Mouse (Mus musculus): ENCODE data around the gene Hcn1. TPM values are rescaled to one million over a fixed set of nuclear protein-coding genes. Genes with fewer than 3 reads are reported as not detected.
"Not testable (repeated sequence)": the region's sequence is repeated elsewhere in the genome, so short reads cannot be mapped to it uniquely, and the experiment has no call there.

The Hcn1 gene
- total RNA-seq, 2 experiments from 2014 or later, result 0.09 to 0.18 TPM

GRCm38 (mm10) chr13:117880471-117881225 lies 278.5 kb downstream of the Hcn1 start:
- no peak for DNase-seq

DNA sequence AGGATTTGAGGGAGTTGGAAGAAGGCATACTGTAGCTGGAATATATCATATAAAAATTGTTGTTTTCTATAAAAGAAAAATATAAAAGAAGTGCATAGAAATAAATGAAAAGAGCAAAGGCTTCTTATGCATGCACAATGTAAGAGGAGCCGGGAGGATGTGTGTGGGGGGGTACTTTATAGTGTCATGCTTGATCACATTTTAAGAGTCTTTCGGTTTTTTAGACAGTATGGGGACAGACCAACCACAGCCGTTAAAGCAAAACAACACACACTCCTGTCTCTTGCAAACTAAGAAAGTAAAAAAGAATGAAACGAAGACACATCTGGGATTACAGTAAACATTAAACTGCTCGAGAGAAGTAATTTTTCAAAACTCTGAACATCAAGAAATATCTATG lies 290.0 kb downstream of the Hcn1 start:
- no peak for DNase-seq

- DNase-seq, result no peak
These were observed 295.9 kb downstream of the Hcn1 start for GRCm38 (mm10) chr13:117898052-117898451.

GRCm38 (mm10) chr13:117907801-117908200 lies 305.7 kb downstream of the Hcn1 start:
- peak; percentile 1 for DNase-seq

DNA sequence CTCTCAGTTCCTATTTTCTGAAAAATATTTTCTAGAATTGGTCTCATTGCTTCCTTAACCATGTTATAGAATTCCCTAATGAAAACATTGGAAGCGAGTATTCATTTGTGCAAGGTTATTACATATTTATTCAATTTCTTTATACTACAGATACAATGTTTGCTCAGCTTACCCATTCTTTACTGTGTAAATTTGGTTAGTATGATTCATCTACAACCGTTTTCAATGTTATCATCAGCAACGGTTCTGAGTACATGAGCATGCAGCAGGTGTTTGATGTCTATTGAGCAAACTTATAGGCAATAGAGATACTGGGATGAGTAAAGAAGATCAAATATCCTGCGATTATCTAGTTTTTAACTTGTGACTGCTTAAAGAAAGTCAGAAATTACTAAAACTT lies 327.6 kb downstream of the Hcn1 start:
- no peak for DNase-seq

DNA sequence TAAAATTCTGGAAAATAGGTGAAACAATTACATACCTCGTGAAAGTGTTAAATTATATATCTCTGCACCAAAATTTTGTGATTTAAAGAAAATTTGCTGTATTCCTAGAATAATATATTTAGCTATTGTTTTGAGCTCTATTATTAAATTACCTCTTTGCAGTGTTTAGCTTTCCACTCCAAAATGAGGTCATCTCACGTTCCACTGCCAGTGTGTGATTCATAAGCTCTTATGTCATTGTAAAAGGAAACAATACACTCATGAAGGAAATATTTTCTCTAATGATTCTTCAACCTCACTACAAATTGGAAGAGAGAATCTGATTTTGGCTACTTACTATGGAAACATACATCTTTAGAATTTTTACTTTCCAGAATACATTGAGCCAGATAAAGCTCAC lies 329.6 kb downstream of the Hcn1 start:
- DNase-seq, result no peak

GRCm38 (mm10) chr13:117938761-117939160 lies 336.6 kb downstream of the Hcn1 start:
- no peak for DNase-seq

DNA sequence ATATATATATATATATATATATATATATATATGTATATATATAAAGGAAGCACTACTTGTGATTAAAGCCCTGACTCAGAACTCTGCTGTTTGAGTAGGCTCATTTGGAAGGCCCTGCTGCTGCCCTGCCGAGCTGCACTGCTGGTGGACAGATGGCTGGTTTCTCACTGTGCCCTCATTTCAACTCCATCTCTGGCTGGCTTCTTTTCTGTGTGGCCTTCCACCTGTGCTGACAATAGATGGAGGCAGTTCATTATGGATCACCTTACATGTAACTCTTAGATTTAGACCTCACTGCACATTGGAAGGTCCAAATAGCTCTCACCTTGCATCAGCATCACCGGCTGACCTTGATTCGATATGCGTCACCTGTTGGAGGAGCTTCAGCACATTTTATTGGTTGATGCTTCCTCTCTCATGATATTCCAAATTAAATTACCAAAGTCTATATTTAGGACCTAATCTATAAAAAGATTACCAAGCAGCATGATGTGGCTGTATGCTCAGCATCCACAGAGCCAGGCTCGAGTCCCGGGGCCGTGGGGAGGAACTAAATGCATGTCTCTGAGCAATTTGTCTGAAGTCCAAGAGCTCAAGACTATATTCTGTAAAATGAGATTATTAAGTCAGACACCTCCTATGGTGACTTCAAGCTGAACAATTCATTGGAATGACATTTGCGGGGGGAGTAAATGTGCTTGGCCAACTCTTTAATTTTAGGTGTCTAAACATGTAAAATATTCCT lies 338.6 kb downstream of the Hcn1 start:
- no peak for DNase-seq

GRCm38 (mm10) chr13:117946843-117947242 lies 344.7 kb downstream of the Hcn1 start:
- DNase-seq, result no peak

- no peak for DNase-seq
These were observed 345.7 kb downstream of the Hcn1 start for GRCm38 (mm10) chr13:117947704-117948376.

DNA sequence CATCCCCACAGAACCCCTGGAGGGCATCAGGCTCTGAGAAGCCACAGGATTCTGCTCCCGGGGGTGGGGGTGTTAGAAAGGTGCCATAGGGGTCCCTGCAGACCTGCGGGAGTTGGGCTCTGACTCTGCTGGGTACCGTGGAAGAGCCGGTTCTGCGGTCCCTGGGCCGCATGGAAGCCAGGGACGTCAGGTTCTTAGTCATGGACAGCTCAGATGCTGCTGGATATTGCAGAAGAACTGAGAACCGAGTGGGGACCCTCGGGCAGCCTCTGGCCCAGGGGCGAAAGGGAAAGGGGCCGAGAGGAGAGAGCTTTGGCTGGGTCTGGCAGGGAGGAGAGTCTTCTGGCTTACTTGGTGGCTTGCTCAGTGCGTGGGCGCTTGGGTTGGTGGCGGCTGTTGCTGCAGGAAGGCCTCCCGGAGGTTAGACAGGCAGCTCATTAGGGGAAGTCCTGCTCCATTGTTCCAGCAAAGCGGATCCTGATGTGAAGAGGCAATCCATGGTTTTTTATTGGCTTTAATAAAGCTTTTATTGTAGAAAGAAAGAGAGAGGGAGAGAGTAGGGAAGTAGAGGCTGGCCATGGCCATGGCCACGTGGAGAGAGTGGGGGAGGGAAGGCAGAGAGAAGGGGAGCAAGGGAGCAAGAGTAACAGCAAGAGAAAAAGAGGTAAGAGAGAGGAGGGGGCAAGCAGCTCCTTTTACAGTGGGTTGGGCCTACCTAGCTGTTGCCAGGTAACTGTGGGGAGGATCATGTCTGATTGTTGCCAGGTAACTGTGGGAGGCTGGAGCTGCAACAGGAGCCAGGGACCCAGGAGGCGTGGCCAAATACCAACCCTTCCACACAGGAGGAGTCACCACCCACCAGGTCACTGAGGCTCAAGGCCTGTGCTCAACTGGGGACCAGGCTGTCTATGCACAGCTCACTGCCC lies 356.6 kb downstream of the Hcn1 start:
- DNase-seq, result peak; percentile 2

GRCm38 (mm10) chr13:117964620-117965019 lies 362.5 kb downstream of the Hcn1 start:
- no peak for DNase-seq

- no peak for DNase-seq
These were observed 373.3 kb downstream of the Hcn1 start for GRCm38 (mm10) chr13:117975382-117975781.

DNA sequence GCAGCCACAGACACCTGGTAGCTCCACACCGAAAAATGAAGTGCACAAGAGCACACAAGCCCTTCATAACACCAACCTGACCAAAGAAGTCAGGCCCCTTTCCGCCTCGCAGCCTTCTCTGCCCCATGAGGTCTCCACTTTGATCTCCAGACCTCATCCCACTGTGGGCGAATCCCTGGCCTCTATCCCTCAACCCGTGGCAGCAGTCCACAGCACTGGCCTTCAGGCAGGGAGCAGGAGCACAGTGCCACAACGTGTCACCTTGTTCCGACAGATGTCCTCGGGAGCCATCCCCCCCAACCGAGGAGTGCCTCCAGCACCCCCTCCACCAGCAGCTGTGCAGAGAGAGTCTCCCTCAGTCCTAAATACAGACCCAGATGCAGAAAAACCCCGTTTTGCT lies 373.7 kb downstream of the Hcn1 start:
- peak; percentile 24 for DNase-seq

GRCm38 (mm10) chr13:117984339-117984738 lies 382.2 kb downstream of the Hcn1 start:
- no peak for DNase-seq

DNA sequence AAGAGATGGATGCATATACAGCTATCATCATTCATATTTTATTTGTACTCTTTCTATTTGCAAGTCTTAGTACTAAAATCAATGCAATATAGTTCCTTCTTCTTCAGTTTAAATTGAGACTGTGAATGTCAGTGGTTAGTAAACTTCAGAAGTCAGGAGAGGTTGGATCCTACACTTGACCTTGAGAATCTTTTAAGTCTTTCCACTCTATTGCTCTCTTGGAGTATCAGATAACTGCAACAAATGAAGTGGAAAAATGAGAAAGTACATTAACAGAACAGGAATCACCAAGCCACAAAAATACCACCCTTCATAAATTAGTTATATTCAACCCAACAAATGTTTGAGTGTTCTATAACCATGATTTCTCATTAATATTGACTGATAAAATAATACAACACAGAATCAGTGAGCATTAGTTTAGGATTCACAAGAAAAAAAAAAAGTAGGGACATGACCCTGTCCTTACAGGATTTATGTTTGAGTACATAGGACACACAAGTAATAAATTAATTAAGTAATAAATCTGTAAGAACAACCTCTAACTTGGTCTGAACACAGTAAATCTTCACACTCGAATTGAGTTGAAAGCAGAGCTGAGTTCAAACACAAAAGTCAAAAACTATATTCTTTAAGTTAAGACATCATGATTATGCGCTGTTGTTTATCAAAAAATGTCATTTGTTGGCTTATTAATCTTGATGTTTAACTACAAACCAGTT lies 397.8 kb downstream of the Hcn1 start:
- no peak for DNase-seq

DNA sequence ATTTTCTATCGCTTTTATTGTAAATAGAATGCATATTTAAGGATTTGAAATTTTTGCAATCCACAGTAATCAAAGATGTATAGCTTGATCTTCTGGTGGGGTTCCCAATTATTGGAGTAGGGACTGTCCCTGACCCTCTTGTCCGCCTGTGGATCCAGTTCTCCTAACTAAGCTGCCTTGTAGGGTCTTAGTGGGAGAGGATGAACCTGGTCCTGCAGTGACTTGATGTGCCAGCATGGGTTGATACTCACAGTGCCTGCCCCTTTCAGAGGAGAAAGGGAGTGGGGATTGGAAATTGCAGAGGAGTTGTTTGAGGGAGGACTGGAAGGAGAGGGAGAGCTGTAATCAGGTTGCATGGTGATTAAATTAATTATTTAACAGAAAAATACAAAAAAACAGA lies 398.4 kb downstream of the Hcn1 start:
- no peak for DNase-seq

DNA sequence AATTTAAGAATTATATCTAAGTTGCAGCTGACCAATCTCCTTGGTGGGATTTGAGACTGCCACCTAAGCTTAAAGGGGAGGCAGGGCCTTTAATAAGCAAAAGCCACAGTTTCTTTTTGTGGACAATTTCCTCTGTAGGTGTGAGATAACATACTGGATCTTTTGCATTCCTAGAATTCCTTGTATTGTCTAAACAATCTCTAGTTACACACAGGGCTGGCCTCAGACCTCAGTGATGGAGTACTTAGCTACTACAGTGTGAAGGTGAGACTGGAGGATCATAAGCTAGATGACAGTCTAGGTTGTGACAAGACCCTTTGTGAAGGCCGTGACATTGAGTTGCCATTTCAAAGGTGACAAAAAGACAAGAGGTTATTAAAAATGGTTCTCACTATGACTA lies 419.1 kb downstream of the Hcn1 start:
- no peak for DNase-seq

DNA sequence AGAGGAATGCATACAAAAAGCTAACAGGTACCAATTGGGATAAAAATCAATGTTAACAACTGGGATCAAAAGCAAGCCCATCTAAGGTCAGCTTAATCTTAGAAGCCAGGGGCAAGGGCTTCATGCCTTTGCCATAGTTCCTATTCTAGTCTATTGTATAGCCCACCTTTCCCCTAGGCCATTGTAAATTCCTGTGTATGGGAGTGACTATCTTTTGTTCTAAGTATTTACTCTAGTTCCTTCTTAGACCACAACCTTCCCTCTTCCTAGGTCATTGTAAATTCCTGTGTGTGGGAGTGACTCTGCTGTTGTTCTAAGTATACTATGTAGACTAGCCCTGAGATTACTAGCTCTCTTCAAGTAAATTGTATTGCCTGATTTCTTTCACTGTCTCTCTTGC lies 420.8 kb downstream of the Hcn1 start:
- DNase-seq, result not testable (repeated sequence)

GRCm38 (mm10) chr13:118023381-118023780 lies 421.3 kb downstream of the Hcn1 start:
- no peak for DNase-seq

- DNase-seq, result no peak
These were observed 424.4 kb downstream of the Hcn1 start for GRCm38 (mm10) chr13:118026510-118026909.

Measured in adrenal gland, postnatal 10 days (tissue).